In genomic region chr10:69950919-69951236, GRCm38 (mm10) we compare ENCODE assay signal across 17 mouse cellular contexts.
"Had no signal": no experiment of that assay in that cellular context is flagged by ENCODE, and none has a peak within 500 bp of the region (broad histone marks: within the 10 kb centered on the region; RNA-seq: fewer than 3 reads in every experiment).

No protein-coding gene starts in this region.

- H3K4me3 ChIP-seq: neural tube, embryonic 12.5 days; neural tube, embryonic 13.5 days; neural tube, embryonic 15.5 days; stomach, embryonic 15.5 days had no signal

- H3K4me1 ChIP-seq: stomach, embryonic 15.5 days had no signal

- H3K27ac ChIP-seq: neural tube, embryonic 12.5 days; neural tube, embryonic 13.5 days; neural tube, embryonic 15.5 days; stomach, embryonic 15.5 days; stomach, postnatal 0 days had no signal

- H3K27me3 ChIP-seq: neural tube, embryonic 12.5 days; neural tube, embryonic 13.5 days; neural tube, embryonic 15.5 days; stomach, embryonic 15.5 days had no signal

- H3K36me3 ChIP-seq: stomach, embryonic 15.5 days had no signal

- DNase-seq: retina, postnatal 1 day; right cerebral cortex, adult 18-20 months; right cerebral cortex, postnatal 14 days; right cerebral cortex, postnatal 25 days; right cerebral cortex, postnatal 4 days; spleen, adult 18-20 months; thymus, adult 18-20 months; thymus, adult 2 months; thymus, postnatal 14 days; thymus, postnatal 25 days; thymus, postnatal 36 days; thymus, postnatal 4 days had no signal

- H3K4me2 ChIP-seq: neural tube, embryonic 12.5 days; neural tube, embryonic 13.5 days; neural tube, embryonic 15.5 days; stomach, embryonic 15.5 days had no signal

- H3K9me3 ChIP-seq: neural tube, embryonic 12.5 days; neural tube, embryonic 13.5 days; neural tube, embryonic 15.5 days; stomach, embryonic 15.5 days had no signal

- H3K9ac ChIP-seq: neural tube, embryonic 12.5 days; neural tube, embryonic 13.5 days; neural tube, embryonic 15.5 days; stomach, embryonic 15.5 days had no signal
